Mouse (Mus musculus): ENCODE data around the gene Fxyd5. TPM values are rescaled to one million over a fixed set of nuclear protein-coding genes. Genes with fewer than 3 reads are reported as not detected.

Gene Fxyd5
- 5.8 TPM for polyA plus RNA-seq (2014; fragmentation: Illumina TruSeq; extraction: RNeasy Lipid Tissue Mini Kit (QIAGEN cat#74804); ENCODE audit: low read depth, low replicate concordance)

DNA sequence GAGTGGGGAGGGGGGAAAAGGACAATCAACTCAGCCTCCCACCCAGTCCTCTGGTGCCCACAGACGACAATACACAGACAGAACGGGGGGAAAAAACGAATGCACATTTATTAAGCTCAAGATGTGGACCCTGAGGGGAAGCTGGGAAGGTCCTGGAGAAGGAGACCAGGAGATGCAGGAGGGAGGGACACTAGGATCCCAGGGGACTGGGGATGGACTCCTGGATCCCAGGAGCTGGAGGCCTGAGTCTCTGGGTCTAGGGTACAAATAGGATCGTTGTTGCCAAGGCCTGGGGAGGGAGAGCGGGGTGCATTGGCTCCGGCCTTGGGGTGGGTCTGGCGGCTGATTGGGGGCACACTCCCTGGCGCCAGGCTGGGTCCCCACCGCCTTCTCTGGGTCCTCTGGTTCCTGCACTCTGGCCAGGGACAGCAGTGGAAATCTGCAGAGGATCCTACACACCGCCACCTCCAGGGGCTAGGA is at the start of gene Fxyd5:
Gene Fxyd5 (minus strand): TSS at position 51 of the 480 bp plus-strand sequence.

DNA sequence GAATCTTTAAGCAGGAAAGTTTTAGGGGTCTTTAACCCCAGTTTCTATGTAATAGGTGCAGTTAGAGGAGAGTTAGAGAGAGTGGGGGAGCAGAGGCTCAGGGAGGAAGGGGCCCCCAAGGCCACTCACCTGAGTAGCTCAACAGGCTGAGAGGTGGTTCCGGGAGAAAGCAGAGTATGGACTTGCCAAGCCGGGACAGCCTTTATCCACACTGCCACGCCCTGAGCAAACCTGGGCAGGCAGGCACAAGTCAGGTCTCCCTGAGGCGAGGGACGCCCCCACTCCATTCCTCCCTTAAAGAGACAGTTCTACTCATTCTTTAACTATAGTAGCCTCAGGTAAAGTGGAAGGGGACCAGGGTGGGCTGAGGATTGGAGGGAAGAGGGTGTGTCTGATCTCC is 34.2 kb upstream of the Fxyd5 start, which contains the start of gene Fxyd3:
Gene Fxyd3 (minus strand): TSS at position 213 of the 400 bp plus-strand sequence.

DNA sequence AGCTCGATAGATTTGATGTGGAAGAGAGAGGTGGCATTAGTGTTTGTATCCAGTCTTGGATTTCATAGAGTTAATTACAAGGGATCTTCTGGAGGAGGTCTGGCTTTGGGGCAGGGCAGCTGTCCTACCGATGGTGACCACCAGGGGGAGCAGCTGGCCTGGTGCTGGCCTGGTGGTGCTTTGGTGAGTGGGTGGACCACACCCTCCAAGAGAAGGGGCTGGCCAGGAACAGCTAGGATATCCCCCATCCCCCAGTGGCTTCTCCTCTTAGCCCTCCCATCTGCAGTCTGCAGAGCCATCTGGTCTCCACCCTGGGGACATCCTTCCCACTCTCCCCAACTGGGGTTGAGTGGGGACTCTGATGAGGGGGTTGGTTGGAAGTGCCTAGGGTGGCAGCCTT is 16.8 kb upstream of the Fxyd5 start, which contains the start of gene Lgi4:
Gene Lgi4 (plus strand): TSS at position 235 of the 400 bp plus-strand sequence.

DNA sequence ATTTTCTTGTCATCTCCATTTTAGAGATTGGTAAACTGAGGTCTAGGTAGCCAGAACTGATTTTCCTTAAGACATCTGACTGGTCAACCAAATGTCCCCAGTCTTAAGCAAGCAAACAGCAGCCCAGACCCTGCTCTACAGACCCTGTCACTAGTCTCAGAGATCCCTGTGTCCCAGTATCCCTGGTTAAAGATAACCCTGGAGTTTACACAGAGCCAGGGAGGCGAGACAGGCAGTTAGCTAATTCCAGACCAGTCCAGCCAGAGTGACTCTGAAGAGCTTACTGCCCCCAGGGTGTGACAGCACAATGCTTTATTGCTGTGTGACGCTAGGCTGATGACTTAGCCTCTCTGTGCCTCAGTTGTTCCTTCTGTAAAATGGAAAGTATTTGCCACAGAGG is 14.8 kb upstream of the Fxyd5 start, which contains the start of gene Fxyd1:
Gene Fxyd1 (minus strand): TSS at position 129 of the 400 bp plus-strand sequence.

DNA sequence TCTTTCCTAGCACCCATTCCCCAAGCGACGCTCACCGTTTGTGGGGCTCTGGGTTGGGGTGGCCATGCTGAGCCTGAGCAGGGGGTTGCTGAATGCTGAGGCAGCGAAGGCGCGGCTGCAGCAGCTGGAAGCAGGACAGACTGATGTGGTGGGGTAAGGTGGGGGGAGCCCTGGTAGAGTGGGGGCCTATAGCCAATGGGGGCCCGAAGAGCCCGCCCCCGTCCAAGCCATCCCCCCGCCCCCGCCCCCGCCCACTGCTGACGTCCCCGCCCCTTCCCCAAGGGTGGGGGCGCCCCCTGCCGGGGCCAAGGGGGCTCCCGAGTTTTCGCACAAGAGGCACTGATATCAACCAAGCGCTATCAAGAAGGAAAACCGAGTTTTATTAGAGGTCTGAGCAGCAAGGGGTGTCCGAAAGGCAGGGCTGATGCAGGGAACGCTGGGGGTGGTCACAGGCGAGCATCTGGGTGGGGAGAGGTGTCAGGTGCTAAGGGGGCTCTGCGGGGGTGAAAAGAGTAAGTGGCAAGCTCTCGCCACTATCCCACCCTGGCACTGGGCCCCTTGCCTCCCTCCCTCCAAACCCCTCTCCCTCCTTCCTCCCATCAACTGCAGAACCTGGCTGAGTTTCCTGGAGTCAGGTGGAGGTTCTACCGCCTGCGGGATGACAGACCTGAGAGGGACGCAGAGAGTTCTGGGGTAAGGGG is 9.2 kb upstream of the Fxyd5 start, which contains the start of gene Fxyd7:
Gene Fxyd7 (minus strand): TSS at position 147 of the 701 bp plus-strand sequence.

Other genes with a start within 250 kb of the Fxyd5 start
- 1.3 TPM for gene Ffar2, start 218.7 kb downstream of the Fxyd5 start, polyA plus RNA-seq (2014; fragmentation: Illumina TruSeq; extraction: RNeasy Lipid Tissue Mini Kit (QIAGEN cat#74804); ENCODE audit: low read depth, low replicate concordance)
- gene Ffar3, start 186.3 kb downstream of the Fxyd5 start, polyA plus RNA-seq (2014; fragmentation: Illumina TruSeq; extraction: RNeasy Lipid Tissue Mini Kit (QIAGEN cat#74804); ENCODE audit: low read depth, low replicate concordance) = not detected
- not detected for gene Ffar1, start 180.9 kb downstream of the Fxyd5 start, polyA plus RNA-seq (2014; fragmentation: Illumina TruSeq; extraction: RNeasy Lipid Tissue Mini Kit (QIAGEN cat#74804); ENCODE audit: low read depth, low replicate concordance)
- gene Cd22, start 162.1 kb downstream of the Fxyd5 start, polyA plus RNA-seq (2014; fragmentation: Illumina TruSeq; extraction: RNeasy Lipid Tissue Mini Kit (QIAGEN cat#74804); ENCODE audit: low read depth, low replicate concordance) = not detected
- not detected for gene Mag, start 127.6 kb downstream of the Fxyd5 start, polyA plus RNA-seq (2014; fragmentation: Illumina TruSeq; extraction: RNeasy Lipid Tissue Mini Kit (QIAGEN cat#74804); ENCODE audit: low read depth, low replicate concordance)
- gene Hamp2, start 117.8 kb downstream of the Fxyd5 start, polyA plus RNA-seq (2014; fragmentation: Illumina TruSeq; extraction: RNeasy Lipid Tissue Mini Kit (QIAGEN cat#74804); ENCODE audit: low read depth, low replicate concordance) = not detected
- 67.1 TPM for gene Hamp, start 98.4 kb downstream of the Fxyd5 start, polyA plus RNA-seq (2014; fragmentation: Illumina TruSeq; extraction: RNeasy Lipid Tissue Mini Kit (QIAGEN cat#74804); ENCODE audit: low read depth, low replicate concordance)
- gene Usf2, start 85.7 kb downstream of the Fxyd5 start, polyA plus RNA-seq (2014; fragmentation: Illumina TruSeq; extraction: RNeasy Lipid Tissue Mini Kit (QIAGEN cat#74804); ENCODE audit: low read depth, low replicate concordance) = 121 TPM
- gene Lsr, start 69.0 kb downstream of the Fxyd5 start, polyA plus RNA-seq (2014; fragmentation: Illumina TruSeq; extraction: RNeasy Lipid Tissue Mini Kit (QIAGEN cat#74804); ENCODE audit: low read depth, low replicate concordance) = not detected
- gene Fam187b, start 68.7 kb downstream of the Fxyd5 start, polyA plus RNA-seq (2014; fragmentation: Illumina TruSeq; extraction: RNeasy Lipid Tissue Mini Kit (QIAGEN cat#74804); ENCODE audit: low read depth, low replicate concordance) = not detected
- gene Fxyd7, start 9.0 kb upstream of the Fxyd5 start, polyA plus RNA-seq (2014; fragmentation: Illumina TruSeq; extraction: RNeasy Lipid Tissue Mini Kit (QIAGEN cat#74804); ENCODE audit: low read depth, low replicate concordance) = not detected
- gene Fxyd1, start 14.7 kb upstream of the Fxyd5 start, polyA plus RNA-seq (2014; fragmentation: Illumina TruSeq; extraction: RNeasy Lipid Tissue Mini Kit (QIAGEN cat#74804); ENCODE audit: low read depth, low replicate concordance) = 4.9 TPM
- gene Lgi4, start 16.9 kb upstream of the Fxyd5 start, polyA plus RNA-seq (2014; fragmentation: Illumina TruSeq; extraction: RNeasy Lipid Tissue Mini Kit (QIAGEN cat#74804); ENCODE audit: low read depth, low replicate concordance) = 0.23 TPM
- gene Fxyd3, start 34.2 kb upstream of the Fxyd5 start, polyA plus RNA-seq (2014; fragmentation: Illumina TruSeq; extraction: RNeasy Lipid Tissue Mini Kit (QIAGEN cat#74804); ENCODE audit: low read depth, low replicate concordance) = not detected
- not detected for gene Hpn, start 72.8 kb upstream of the Fxyd5 start, polyA plus RNA-seq (2014; fragmentation: Illumina TruSeq; extraction: RNeasy Lipid Tissue Mini Kit (QIAGEN cat#74804); ENCODE audit: low read depth, low replicate concordance)
- 0.64 TPM for gene Scn1b, start 84.5 kb upstream of the Fxyd5 start, polyA plus RNA-seq (2014; fragmentation: Illumina TruSeq; extraction: RNeasy Lipid Tissue Mini Kit (QIAGEN cat#74804); ENCODE audit: low read depth, low replicate concordance)
- 6.1 TPM for gene Gramd1a, start 113.4 kb upstream of the Fxyd5 start, polyA plus RNA-seq (2014; fragmentation: Illumina TruSeq; extraction: RNeasy Lipid Tissue Mini Kit (QIAGEN cat#74804); ENCODE audit: low read depth, low replicate concordance)
- gene Scgb2b2, start 248.0 kb upstream of the Fxyd5 start, polyA plus RNA-seq (2014; fragmentation: Illumina TruSeq; extraction: RNeasy Lipid Tissue Mini Kit (QIAGEN cat#74804); ENCODE audit: low read depth, low replicate concordance) = not detected
- gene Scgb1b2, start 249.3 kb upstream of the Fxyd5 start, polyA plus RNA-seq (2014; fragmentation: Illumina TruSeq; extraction: RNeasy Lipid Tissue Mini Kit (QIAGEN cat#74804); ENCODE audit: low read depth, low replicate concordance) = not detected

Measured in adrenal gland, adult 10 weeks (tissue).